30 mouse cellular contexts compared by ENCODE assay signal in the genomic region with DNA sequence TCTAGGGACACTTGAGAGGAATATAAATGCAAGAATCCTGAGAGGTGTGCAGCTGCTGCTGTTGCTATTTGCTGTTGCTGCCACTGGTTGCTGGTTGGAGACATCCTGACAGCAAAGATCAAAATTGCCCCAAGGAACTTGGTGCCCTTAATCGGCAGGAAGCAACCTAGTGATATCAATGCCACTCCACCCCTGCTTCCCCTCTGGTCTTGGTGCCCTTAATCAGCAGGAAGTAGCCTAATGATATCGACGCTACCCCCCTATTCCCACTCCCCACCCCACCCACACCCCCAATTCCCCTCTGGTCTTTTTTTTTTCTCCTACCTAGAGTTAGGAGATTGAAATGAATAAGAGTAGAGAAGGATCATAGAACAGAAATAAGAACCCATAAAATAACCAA. TPM values are rescaled to one million over a fixed set of nuclear protein-coding genes. Genes with fewer than 3 reads are reported as not detected.
"Had no signal": no experiment of that assay in that cellular context is flagged by ENCODE, and none has a peak within 500 bp of the region (broad histone marks: within the 10 kb centered on the region; RNA-seq: fewer than 3 reads in every experiment).

No protein-coding gene starts in this region.

- H3K27ac ChIP-seq: intestine, embryonic 15.5 days; limb, embryonic 10.5 days; limb, embryonic 13.5 days; liver, embryonic 15.5 days; midbrain, embryonic 13.5 days; neural tube, embryonic 13.5 days; stomach, embryonic 15.5 days had no signal

- H3K4me1 ChIP-seq: intestine, embryonic 15.5 days; limb, embryonic 10.5 days; limb, embryonic 13.5 days; midbrain, embryonic 13.5 days; neural tube, embryonic 13.5 days; stomach, embryonic 15.5 days had no signal

- DNase-seq: kidney, adult 11 months; kidney, adult 9 months; kidney, postnatal 14 days; kidney, postnatal 4 days; layer of hippocampus, adult 9-11 months; lung, adult 2 months; lung, postnatal 14 days; lung, postnatal 4 days; retina, postnatal 1 day; right cerebral cortex, postnatal 25 days; spleen, adult 18-20 months; thymus, postnatal 36 days had no signal

- H3K9me3 ChIP-seq: intestine, embryonic 15.5 days; limb, embryonic 10.5 days; limb, embryonic 13.5 days; liver, embryonic 15.5 days; midbrain, embryonic 13.5 days; neural tube, embryonic 13.5 days; stomach, embryonic 15.5 days had no signal

- H3K27me3 ChIP-seq: intestine, embryonic 15.5 days; limb, embryonic 13.5 days; liver, embryonic 15.5 days; midbrain, embryonic 13.5 days; neural tube, embryonic 13.5 days; stomach, embryonic 15.5 days had no signal

- ATAC-seq: intestine, embryonic 15.5 days; midbrain, embryonic 13.5 days; midbrain, embryonic 16.5 days had no signal

- H3K36me3 ChIP-seq: intestine, embryonic 15.5 days; limb, embryonic 10.5 days; limb, embryonic 13.5 days; liver, embryonic 15.5 days; midbrain, embryonic 13.5 days; neural tube, embryonic 13.5 days; stomach, embryonic 15.5 days had no signal

- H3K4me3 ChIP-seq: intestine, embryonic 15.5 days; limb, embryonic 10.5 days; limb, embryonic 13.5 days; liver, embryonic 15.5 days; midbrain, embryonic 13.5 days; myocyte; neural tube, embryonic 13.5 days; stomach, embryonic 15.5 days had no signal

RNA-seq across cellular contexts. Expression of a gene that starts 18.9 kb away (rescaled TPM):
- total RNA-seq: layer of hippocampus, adult 18-20 months; layer of hippocampus, postnatal 25 days; left cerebral cortex, adult 18-20 months; left cerebral cortex, postnatal 25 days; liver, adult 2 months had no signal
- polyA plus RNA-seq: myocyte had no signal

RNA-seq across cellular contexts. Expression of a gene that starts 21.7 kb away (rescaled TPM):
- total RNA-seq: layer of hippocampus, adult 18-20 months; layer of hippocampus, postnatal 25 days; left cerebral cortex, adult 18-20 months; left cerebral cortex, postnatal 25 days; liver, adult 2 months; monocyte, adult 5-6 weeks had no signal
- polyA plus RNA-seq: intestine, embryonic 15.5 days; kidney, embryonic 16.5 days; limb, embryonic 13.5 days; liver, adult 2 months; liver, embryonic 15.5 days; lung, embryonic 16.5 days; midbrain, embryonic 13.5 days; midbrain, embryonic 16.5 days; myocyte; neural tube, embryonic 13.5 days; stomach, embryonic 15.5 days; thymus, postnatal 0 days had no signal

RNA-seq across cellular contexts. Expression of a gene that starts 47.4 kb away (rescaled TPM):
- total RNA-seq: layer of hippocampus, adult 18-20 months; layer of hippocampus, postnatal 25 days; left cerebral cortex, adult 18-20 months; left cerebral cortex, postnatal 25 days had no signal
- polyA plus RNA-seq: liver, embryonic 15.5 days; myocyte had no signal
